Mouse (Mus musculus): Measurements from ENCODE around the gene Med6. TPM values are rescaled to one million over a fixed set of nuclear protein-coding genes. Genes with fewer than 3 reads are reported as not detected.

The Med6 gene
- polyA plus RNA-seq (2017; shearing (Covaris generic)), result 10 to 100 TPM; 28.0 to 28.2 TPM

DNA sequence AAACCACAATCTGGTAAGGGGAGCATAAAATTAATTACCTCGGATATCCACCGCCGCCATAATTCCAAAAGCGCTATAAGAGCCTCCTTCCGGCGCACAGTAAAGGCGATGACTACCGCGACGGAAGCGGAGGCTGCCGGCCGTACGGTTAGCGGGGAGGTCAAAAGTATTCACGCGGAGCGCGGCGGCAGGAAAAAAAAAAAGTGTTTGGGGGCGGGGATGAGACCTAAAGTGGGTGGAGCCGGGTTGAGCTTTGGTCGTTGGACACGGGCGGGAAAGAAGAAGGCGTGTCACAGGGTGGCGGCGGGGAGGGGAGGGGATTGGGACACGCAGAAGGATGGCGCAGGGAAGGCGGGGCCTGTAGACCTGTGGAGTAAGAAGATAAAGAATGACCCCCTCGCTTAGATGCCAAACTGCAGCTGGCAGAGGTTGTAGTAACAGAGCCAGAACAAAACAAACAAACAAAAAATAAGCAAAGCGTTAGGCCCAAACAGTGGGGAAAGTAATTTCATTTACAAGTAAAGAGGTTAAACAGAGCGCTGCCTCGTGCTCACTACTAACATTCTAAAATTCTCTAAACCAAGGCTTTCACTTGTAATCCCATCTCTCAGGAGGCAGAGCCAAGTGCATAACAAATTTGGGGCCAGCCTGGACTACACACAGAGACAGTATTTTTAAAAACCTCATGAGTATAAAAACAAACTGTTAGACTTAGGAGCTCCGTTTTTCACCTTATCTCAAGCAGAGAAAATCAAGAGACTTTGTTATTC, at the start of gene Med6:
TSS of gene Med6 (minus strand) at position 107 of the 770 bp plus-strand sequence.
- ATAC-seq, result peak; percentile 90

DNA sequence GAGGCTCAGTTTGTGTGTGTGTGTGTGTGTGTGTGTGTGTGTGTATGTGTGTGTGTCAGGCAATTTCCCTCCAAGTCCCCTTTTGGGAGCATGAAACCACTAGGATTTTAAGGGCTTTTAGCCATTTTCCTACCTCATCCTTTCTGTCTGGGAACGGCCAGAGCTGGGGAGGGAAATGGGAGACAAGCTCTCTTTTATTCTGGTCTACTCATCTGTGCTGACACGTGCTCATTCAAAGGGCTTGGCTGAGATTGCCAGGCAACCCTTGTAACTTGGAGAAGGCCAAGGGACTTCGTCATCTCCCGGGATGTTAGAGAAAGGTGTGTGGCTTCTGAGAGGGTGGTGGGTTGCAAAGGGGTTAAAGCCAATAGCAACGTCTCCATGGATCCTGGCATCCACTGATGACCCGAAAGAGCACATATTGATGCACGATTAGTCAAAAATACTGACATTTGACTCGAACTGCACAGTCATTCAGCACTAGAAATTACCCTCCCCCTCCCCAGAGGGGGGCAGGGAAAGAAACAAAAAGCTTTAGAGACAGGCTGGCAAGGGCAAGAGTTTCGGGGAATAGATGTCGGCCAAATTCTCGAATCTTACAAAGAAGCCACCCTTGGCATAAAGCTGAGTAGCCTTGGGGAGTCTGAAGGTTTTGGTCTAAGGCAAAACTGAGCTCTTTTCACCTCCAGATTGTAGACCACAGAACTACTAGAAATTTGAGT, 47.7 kb upstream of the Med6 start:
- no peak for ATAC-seq

GRCm38 (mm10) chr12:81640656-81641055, 45.8 kb upstream of the Med6 start:
- ATAC-seq, result no peak

GRCm38 (mm10) chr12:81633246-81633645, 38.4 kb upstream of the Med6 start:
- no peak for ATAC-seq

DNA sequence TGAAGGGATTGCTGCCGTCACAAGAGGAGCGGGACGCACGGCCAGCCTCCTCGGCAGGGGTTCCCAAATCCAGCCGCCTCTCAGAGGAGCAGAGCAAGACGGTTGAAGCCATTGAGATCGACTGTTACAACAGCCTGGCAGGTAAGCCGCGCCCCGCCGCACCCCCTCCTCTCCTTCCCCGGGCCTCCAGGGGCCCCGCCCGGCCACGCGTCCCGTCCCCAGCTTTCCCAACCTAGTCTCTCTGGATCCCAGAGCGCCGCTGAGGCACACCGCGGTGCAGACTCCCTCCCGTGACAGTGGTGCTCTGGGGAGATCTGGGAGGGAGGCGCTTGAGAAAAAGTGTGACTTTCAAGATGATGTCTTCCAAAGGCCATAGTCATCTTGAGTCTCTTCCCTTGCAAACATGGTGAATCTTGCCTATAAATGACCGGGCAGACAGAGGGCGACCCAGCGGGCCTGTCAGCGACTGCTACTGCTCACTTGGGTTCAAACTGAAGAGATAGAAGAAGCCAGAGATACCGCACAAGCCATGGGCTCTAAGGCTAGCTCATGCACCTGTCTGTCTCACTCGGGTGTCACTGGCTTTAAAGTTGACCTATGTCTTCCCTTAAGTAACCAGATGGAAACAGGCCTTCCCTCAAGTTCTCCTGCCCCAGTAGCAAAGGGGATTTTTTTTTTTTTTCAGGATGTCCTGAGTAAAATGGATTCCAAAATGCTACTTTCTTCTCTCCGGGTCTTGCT, 37.0 kb upstream of the Med6 start:
- ATAC-seq, result no peak

GRCm38 (mm10) chr12:81630915-81631660, 36.3 kb upstream of the Med6 start, which contains the start of gene Ttc9:
Gene Ttc9, plus strand, starts transcription at chr12:81631249.
- ATAC-seq, result no peak

GRCm38 (mm10) chr12:81630520-81630914, 35.7 kb upstream of the Med6 start:
- ATAC-seq, result no peak

GRCm38 (mm10) chr12:81628091-81628490, 33.3 kb upstream of the Med6 start:
- ATAC-seq, result no peak

- ATAC-seq, result no peak
Measured at GRCm38 (mm10) chr12:81627426-81627825, 32.6 kb upstream of the Med6 start.

DNA sequence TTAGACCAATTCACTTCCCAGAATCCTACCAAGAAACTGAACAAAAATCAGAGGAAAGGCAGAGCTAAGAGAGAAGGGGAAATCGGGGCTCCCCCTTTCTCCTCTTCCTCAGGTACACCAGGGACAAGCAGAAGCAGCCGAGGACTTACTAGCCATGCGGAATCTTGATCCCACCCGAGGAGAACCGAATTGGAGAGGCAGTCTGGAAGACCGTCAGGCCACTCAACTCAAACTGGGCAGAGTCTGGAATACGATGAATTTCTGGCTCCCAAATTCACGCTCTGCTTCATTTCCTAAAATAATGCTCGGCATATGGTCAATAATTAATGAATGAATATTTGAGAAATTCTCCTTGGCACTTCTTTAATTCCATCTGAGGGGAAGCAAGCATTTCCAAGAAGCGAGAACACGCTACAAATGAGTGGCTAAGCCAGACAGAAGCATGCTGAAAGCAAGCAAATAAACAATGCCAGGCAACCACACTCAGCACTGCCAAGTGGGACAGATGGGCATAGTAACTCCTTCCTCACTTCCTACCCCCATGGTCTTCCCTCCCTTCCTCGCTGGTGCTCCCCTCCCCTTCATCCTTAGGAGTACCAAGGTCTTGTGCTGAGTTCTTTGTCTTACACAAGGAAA, 31.5 kb upstream of the Med6 start:
- no peak for ATAC-seq

DNA sequence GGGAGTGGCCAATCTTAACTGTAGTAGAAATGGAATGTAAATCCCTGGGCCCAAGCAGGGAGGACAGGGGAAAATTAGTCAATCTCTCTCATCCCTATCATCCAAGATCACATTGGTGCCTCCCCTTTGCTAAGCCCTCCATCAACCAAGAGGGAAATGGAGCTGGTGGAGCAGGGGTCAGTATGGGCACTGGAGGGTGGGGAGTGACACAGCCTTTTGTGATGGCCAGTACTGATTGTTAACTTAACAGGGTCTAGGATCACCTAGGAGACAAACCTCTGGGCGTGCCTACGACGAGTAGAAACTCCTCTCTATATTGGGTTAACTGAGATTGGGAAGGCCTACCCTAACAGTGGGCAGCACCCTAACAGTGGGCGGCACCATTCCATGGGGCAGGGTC, 28.6 kb upstream of the Med6 start:
- no peak for ATAC-seq

- no peak for ATAC-seq
Measured at GRCm38 (mm10) chr12:81619302-81619701, 24.5 kb upstream of the Med6 start.

DNA sequence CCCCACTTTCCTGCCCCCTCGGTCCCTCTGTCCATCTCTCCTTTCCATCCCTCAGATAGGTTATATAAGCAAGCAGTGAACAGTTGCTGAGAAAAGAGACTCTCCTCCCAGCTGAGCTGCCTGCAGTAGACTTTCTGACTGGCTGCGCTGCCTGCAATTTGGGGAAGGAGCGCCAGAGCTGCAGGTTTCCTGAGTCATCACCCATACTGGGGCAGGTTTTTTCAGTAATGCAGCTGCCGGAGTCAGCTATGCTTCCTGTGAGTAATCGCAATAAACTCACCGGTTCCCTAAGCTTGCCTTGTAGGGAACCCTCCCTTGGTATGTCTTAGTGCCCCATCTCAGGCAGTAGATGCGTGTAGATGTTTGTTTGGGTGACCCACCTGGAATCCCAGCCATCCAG, 22.2 kb upstream of the Med6 start:
- ATAC-seq, result no peak

DNA sequence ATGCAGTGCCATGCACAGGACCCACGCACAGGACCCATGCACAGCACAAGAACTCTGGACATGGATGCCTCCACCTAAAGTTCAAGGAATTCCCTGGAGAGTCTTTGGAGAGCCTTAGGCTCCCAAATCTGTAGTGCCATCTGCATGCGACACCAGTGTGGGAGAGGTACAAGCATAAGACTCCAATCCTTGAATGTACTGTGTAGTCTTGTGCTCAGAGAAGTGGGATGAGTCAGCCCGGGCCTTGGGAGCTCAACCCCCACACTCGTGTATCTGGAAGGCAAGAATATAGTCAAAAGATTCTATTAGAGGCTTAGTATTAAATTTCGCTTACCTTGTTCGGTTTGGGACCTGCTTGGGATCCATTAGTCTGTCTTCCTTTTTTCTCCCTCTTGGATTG, 21.0 kb upstream of the Med6 start:
- no peak for ATAC-seq

DNA sequence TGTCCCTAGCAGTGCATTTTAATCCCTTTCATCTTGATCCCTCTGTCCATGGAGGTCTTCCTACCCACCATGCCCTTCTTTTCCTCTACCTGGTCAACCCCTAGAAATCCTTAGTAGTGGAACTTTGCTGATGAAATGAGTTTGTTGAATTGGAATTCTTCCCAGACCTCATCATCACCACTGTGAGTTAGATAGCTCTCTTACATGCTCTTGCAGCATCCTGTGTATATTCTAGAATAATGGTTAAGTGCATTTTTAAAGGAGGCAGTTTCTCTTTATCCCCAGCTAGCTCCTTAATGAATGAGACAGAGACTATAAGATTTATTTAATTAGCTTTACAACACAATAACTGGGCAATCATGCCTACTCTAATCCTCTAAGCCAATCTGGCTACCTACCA, 14.6 kb upstream of the Med6 start:
- ATAC-seq, result no peak

DNA sequence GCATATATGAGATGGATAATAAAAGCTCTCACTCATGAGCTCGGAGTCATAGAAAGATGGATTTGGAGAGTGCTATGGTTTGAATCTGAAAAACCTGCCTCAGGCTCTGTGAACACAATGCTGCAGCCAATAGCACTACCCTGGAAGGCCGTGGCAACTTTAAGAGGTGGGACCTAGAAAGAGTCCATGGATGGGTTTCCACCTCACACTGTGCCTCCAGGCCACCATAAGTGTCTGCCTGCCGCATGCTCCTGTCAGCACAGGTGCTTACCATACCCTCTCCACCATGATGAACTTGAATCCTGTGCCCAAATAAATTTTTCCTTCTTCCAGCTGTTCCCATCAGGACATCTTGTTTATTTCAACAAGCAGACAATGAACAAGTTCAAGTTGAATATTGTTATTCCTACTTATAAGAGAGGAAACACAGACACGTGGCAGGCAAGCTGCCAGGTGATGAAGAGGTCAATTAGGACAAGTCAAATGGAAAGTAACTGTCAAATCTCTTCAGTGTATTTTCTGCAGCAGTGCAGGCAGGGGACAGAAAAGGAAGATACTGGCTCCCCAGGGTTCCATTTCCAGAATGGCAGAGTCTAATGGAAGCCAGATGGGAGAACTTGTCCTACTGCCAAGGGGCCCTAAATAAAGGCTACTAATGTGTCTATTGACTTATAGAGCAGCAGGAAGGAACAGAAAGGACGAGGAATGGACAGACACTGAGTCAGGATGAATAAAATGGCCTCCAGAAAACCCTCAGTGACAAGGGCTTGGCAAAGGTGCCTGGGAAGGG, 10.4 kb upstream of the Med6 start:
- ATAC-seq, result no peak

DNA sequence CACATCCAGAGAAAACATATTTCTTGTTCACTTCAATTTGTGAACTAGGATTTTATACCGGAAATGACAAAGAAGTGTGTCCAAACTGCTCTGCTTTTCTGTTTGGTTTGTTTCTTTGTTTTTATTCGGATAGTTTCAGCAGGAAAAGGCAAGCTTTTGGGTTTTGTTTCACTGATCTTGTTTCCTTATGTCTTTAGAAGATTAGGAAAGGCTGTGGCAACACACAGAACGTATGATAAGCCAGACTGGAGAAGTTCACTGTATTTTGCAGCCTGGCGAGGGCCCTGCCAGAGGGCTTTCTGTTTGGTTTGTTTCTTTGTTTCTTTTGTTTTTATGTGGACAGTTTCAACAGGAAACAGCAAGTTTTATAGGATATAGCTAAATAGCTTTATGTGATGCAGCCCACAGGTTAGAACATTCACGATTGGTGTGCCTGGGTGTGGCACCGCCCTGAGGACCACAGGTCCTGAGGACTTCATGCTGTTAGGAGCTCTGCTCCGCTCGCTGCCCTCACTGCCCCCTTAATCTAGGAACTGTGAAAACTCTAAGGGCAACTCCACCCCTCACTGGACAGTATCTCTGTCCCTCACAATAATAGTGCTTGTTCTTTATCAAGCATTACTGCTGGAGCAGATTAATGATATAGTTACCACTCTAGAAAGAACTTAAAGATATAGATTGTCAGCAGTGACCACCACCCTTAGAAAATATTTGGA, 1.9 kb upstream of the Med6 start:
- ATAC-seq, result no peak

GRCm38 (mm10) chr12:81568374-81568773, 26.4 kb downstream of the Med6 start, which contains the start of gene Adam21:
Gene Adam21, minus strand, starts transcription at chr12:81568474.
- ATAC-seq, result no peak

DNA sequence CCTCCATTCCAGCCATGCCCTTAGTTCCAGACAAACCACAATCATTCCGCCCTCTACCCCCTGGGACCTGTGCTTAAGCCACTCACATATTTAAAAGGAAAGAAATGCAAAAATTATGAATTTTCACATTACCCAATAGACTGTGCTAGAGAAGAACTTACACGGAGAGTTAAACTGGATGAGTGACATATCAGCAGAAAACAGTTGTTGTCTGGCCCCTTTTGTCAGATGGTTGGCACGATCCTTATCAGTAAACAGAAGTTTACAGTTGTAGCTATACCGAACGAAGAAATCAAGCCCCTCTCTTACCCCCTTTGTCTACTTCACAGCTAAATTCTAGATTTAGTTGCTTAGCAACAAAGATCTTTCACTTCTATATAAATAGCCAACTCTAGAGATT, 26.9 kb downstream of the Med6 start:
- ATAC-seq, result no peak

- ATAC-seq, result no peak
Measured at GRCm38 (mm10) chr12:81564173-81564572, 30.6 kb downstream of the Med6 start.

DNA sequence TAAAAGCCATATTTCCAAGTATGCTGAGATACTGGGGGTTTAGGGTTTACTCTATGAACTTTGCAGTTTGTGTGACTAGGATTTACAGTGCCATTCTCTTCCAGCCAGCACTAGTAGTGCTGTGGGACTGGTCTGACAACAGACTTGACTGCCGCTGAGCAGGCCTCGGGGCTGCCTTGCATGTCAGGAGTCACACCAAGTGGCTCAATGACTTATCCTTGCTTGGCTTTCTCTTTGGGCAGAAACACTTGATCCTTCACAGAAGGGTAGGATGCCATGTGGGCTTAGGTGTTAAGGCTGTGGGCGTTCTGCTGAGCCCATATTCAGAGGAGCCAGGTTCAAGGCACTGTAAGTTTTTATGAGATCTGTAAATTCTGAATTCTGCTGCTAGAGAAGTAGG, 45.5 kb downstream of the Med6 start:
- no peak for ATAC-seq

All from activated CD4-positive, CD25-positive, alpha-beta regulatory T cell, adult 4 months (primary cell).